Mouse (Mus musculus) liver, embryonic 14.5 days (tissue): ENCODE measurements around the gene Tuba4a.

Experiments used
- CTCF ChIP-seq: IDR thresholded peaks from 2 replicates; pipeline ENCODE4 v1.5.1; 2016; ENCODE audit warnings: antibody characterized with exemption, low read depth, control low read depth
- EP300 ChIP-seq: IDR thresholded peaks from 2 replicates; pipeline ENCODE4 v1.6.1; 2016; ENCODE audit warnings: antibody characterized with exemption, low read depth

DNA sequence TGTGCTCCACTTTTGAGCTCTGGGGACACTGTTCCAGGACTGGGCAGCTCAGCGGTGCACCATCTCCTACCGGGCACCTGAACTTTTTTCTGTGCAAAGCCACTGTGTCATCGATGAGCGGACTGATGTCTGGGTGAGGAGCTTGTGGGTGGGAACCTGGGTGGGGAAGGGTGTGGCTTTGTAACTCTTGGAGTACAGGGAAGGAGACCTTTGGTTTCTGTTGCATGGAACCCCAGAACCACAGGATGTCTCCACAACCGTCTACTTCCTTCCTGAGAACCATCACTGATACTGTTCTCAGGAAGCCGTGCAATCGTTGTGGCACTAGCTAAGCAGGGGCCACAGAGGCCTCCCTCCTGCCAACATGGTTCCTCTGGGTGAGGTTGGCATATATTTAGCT lies 6.6 kb downstream of the Tuba4a start:
- TF ChIP-seq EP300 (no peak), CTCF (no peak)
